Mouse (Mus musculus) testis, postnatal 10 days (tissue): Measurements from ENCODE around the gene Hipk1.

Source experiments
- DNase-seq: peaks from one replicate; pipeline ENCODE4 v3.0.0; 2021; ENCODE audit warnings: low spot score

Hipk1 gene

GRCm38 (mm10) chr3:103715762-103716693 lies 75.3 kb downstream of the Hipk1 start:
- peak; percentile 80 for DNase-seq

DNA sequence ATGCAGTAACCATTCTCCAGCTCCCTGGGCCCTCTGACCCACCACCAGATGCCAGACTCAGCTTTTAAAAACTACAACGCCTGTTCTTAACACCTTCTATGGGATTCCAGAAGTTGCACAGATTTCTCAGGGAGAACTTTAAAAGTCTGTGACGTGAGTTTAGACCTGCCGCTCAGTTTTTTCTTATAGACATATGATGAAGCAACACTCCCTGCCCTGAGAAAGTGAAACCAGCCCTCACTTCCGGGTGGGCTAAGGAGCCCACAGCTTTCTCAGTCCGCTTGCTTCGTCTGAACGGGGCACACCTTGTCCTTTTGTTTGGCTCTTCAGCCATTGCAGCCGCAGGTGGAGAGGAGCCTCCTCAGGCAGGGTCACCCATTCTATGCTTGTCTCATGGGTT lies 76.4 kb downstream of the Hipk1 start:
- DNase-seq: peak; percentile 31

- peak; percentile 41 for DNase-seq
Measured at GRCm38 (mm10) chr3:103714236-103714875, 77.0 kb downstream of the Hipk1 start.

- peak; percentile 51 for DNase-seq
Measured at GRCm38 (mm10) chr3:103712196-103712595, 79.2 kb downstream of the Hipk1 start.

DNA sequence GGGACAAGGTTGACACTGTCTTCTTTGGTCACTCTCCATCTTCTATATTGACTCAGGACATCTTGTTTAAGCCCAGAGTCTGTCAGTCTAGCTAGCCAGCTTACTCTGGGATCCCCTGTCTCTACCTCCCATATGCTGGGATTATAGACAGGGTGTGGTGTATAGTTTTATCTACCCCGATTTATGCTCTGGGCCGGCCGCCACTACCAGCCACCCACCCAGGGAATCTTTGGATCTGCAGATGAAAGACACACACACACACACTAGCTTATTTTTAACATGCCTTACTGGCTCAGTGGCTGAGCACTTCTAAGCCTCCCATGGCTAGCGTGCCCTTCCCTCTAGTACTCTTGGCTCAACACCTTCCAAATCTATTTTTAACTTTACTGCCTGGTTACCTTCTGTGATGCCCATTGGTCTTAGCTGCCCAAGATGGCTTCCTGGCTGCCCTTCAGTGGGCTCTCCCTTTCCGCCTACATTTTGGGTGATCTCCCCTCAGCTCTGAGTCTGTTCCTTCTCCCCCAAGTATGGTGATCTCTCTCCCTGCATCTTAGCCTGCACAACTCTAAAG lies 81.8 kb downstream of the Hipk1 start:
- peak; percentile 22 for DNase-seq

DNA sequence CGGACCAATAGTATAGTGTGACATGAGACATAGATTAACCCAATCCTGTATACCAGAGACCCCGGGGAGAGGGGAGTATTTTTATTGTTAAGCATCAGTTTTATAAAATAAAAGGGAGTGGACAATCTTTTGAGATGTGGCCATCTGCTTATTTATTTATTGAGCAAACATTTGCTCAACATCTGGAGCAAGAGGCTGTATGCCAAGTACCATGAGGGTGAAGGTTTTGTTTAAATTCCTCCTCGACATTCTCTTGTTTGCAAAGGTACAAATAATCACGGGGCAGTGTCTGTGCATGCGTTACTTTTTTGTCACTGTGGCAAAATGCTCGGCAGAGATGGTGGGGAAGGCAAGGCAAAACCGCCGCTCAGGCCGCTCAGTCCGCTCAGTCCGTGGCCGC lies 85.9 kb downstream of the Hipk1 start:
- no peak for DNase-seq

- peak; percentile 31 for DNase-seq
Measured at GRCm38 (mm10) chr3:103704661-103705060, 86.7 kb downstream of the Hipk1 start.

GRCm38 (mm10) chr3:103696388-103696925 lies 94.9 kb downstream of the Hipk1 start:
- DNase-seq: peak; percentile 8

- peak; percentile 13 for DNase-seq
Measured at GRCm38 (mm10) chr3:103695556-103695955, 95.8 kb downstream of the Hipk1 start.

DNA sequence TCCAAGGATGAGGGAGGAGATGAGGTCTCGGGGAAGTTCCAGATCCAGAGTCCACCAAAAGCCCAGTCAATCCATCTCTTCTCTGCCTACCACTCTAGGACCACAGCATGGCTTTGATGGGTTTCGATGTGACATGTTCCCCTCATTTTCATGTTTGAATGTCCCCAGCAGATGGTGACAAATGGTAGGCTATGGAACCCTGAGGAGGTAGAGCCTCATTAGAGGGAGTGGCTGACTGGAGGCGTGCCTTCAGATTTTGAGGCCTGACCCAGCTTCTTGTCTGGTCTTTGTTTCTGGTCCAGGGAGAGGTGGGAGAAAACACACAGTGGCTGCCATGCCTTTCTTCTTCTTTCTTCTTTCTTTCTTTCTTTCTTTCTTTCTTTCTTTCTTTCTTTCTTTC lies 100.9 kb downstream of the Hipk1 start:
- DNase-seq: peak; percentile 37
